ENCODE assay signal across 10 mouse cellular contexts in the genomic region with DNA sequence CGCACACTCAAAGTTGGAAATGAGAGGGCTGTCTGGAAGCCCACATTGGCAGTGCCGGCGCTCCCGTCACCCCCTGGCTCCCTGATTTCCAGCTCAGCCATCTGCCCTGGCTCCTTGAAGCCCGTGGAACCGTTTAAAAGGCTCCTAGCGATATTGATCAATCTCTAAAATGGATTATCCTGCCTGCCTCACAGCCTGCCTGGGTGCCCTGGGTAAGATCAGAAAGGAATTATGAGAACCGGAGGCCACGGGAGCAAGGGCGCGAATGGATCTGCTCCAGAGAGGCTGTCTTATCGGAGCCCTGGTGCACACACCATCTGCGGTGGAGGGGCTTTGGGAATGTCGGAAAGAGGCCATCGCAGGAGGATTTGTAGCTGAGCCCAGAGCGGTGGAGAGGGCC.
DNase-seq lines count a peak whose midpoint lies in the region; ATAC-seq and TF ChIP-seq lines count a peak whose summit lies in the region.
"Had no signal": no experiment of that assay in that cellular context is flagged by ENCODE, and none has a peak within 500 bp of the region (broad histone marks: within the 10 kb centered on the region; RNA-seq: fewer than 3 reads in every experiment).

No protein-coding gene starts in this region.

- no peaks in the 10 kb centered on the region for H3K36me3 ChIP-seq in heart, embryonic 16.5 days (ENCODE audit: control insufficient read depth, insufficient read depth)
- no peaks in the 10 kb centered on the region for H3K36me3 ChIP-seq in hindbrain, embryonic 10.5 days
- no peaks in the 10 kb centered on the region for H3K36me3 ChIP-seq in midbrain, embryonic 16.5 days (ENCODE audit: control insufficient read depth, insufficient read depth, low read length)
- H3K36me3 ChIP-seq in kidney, embryonic 16.5 days (ENCODE audit: insufficient read depth, low read length): no peaks in the 10 kb centered on the region

- ATAC-seq in heart, embryonic 16.5 days (replicated peaks; ENCODE audit: extremely low read depth, insufficient read depth, low FRiP score): no peak
- no peak for ATAC-seq in midbrain, embryonic 16.5 days
- no peak for ATAC-seq in kidney, embryonic 16.5 days (ENCODE audit: low FRiP score, low TSS enrichment)
- ATAC-seq in megakaryocyte progenitor cell, adult 5-6 weeks (replicated peaks; ENCODE audit: poor library complexity): no peak

- TF ChIP-seq CTCF in left cerebral cortex, adult 2 months (IDR thresholded peaks at IDR 0.05): no peak

- WGBS in heart, embryonic 16.5 days: 18% methylated on average over 16 of the region's 16 CpGs
- 53% methylated on average over 16 of the region's 16 CpGs for WGBS in hindbrain, embryonic 10.5 days
- 18% methylated on average over 16 of the region's 16 CpGs for WGBS in midbrain, embryonic 16.5 days
- 41% methylated on average over 16 of the region's 16 CpGs for WGBS in kidney, embryonic 16.5 days

- H3K27ac ChIP-seq in heart, embryonic 16.5 days (ENCODE audit: low read length): no peak overlapping the region
- H3K27ac ChIP-seq in hindbrain, embryonic 10.5 days: peak overlapping the region; percentile 51
- H3K27ac ChIP-seq in midbrain, embryonic 16.5 days (ENCODE audit: low read length): peak overlapping the region; percentile 71
- no peak overlapping the region for H3K27ac ChIP-seq in kidney, embryonic 16.5 days (ENCODE audit: low read length)
- H3K27ac ChIP-seq in left cerebral cortex, adult 2 months: no peak overlapping the region

- peak overlapping the region; percentile 14; the same call in 1 of the 2 replicates for H3K4me2 ChIP-seq in heart, embryonic 16.5 days (ENCODE audit: low read depth, low read length)
- H3K4me2 ChIP-seq in midbrain, embryonic 16.5 days (ENCODE audit: low read length): no peak overlapping the region
- no peak overlapping the region for H3K4me2 ChIP-seq in kidney, embryonic 16.5 days (replicated peaks; ENCODE audit: low read depth, low read length)

- no peaks in the 10 kb centered on the region for H3K9me3 ChIP-seq in heart, embryonic 16.5 days (replicated peaks; ENCODE audit: control insufficient read depth, low read length)
- no peaks in the 10 kb centered on the region for H3K9me3 ChIP-seq in hindbrain, embryonic 10.5 days
- H3K9me3 ChIP-seq in midbrain, embryonic 16.5 days (replicated peaks; ENCODE audit: control insufficient read depth, low read length, poor library complexity, severe bottlenecking): no peaks in the 10 kb centered on the region
- no peaks in the 10 kb centered on the region for H3K9me3 ChIP-seq in kidney, embryonic 16.5 days (ENCODE audit: low read length)

- H3K9ac ChIP-seq in heart, embryonic 16.5 days (ENCODE audit: low read length): no peak overlapping the region; the same call in 1 of the 2 replicates
- H3K9ac ChIP-seq in midbrain, embryonic 16.5 days (ENCODE audit: low read depth, low read length): no peak overlapping the region
- H3K9ac ChIP-seq in kidney, embryonic 16.5 days (replicated peaks; ENCODE audit: low read length): no peak overlapping the region

- no peak overlapping the region for H3K4me3 ChIP-seq in heart, embryonic 16.5 days (ENCODE audit: low read length)
- no peak overlapping the region for H3K4me3 ChIP-seq in hindbrain, embryonic 10.5 days
- H3K4me3 ChIP-seq in midbrain, embryonic 16.5 days (ENCODE audit: low read depth, low read length): no peak overlapping the region
- no peak overlapping the region for H3K4me3 ChIP-seq in kidney, embryonic 16.5 days (ENCODE audit: low read length)
- no peak overlapping the region for H3K4me3 ChIP-seq in left cerebral cortex, adult 2 months

- H3K27me3 ChIP-seq in heart, embryonic 16.5 days (ENCODE audit: control insufficient read depth, insufficient read depth, low read length): no peaks in the 10 kb centered on the region; the same call in 1 of the 2 replicates
- peaks cover 21% of the 10 kb centered on the region for H3K27me3 ChIP-seq in hindbrain, embryonic 10.5 days (ENCODE audit: insufficient read depth, poor library complexity, severe bottlenecking)
- H3K27me3 ChIP-seq in midbrain, embryonic 16.5 days (ENCODE audit: control insufficient read depth, insufficient read depth, low read depth, low read length): no peaks in the 10 kb centered on the region
- H3K27me3 ChIP-seq in kidney, embryonic 16.5 days (ENCODE audit: insufficient read depth, low read length): no peaks in the 10 kb centered on the region

- intact Hi-C loops in heart, postnatal 10 days (cut with DNase I): no loop called here
- intact Hi-C loops in left cerebral cortex, adult 2 months (cut with DNase I): no loop called here

- no peak for DNase-seq in heart, postnatal 10 days
- peak; percentile 51 for DNase-seq in embryo, embryonic 11 days
- no peak for DNase-seq in hindbrain, embryonic 10.5 days (ENCODE audit: low spot score)
- no peak for DNase-seq in left cerebral cortex, adult 2 months (ENCODE audit: extremely low spot score in 1 of 2, low spot score in 2 of 2)
- DNase-seq: heart, adult 11 months; thymus, adult 2 months had no signal

- H3K4me1 ChIP-seq in heart, embryonic 16.5 days (ENCODE audit: control insufficient read depth, insufficient read depth, low read length): peaks cover 41% of the 10 kb centered on the region
- H3K4me1 ChIP-seq in hindbrain, embryonic 10.5 days (replicated peaks): peaks cover 94% of the 10 kb centered on the region
- H3K4me1 ChIP-seq in midbrain, embryonic 16.5 days (ENCODE audit: control insufficient read depth, insufficient read depth, low read length): peaks cover 28% of the 10 kb centered on the region
- H3K4me1 ChIP-seq in kidney, embryonic 16.5 days (ENCODE audit: insufficient read depth, low read length): peaks cover 29% of the 10 kb centered on the region

Comparison
In these comparisons a context has a peak if more than half of its experiments do, and no peak if none do; other contexts are left out.
1. H3K27ac ChIP-seq: peak in hindbrain, embryonic 10.5 days (single experiment) and midbrain, embryonic 16.5 days (single experiment); none in heart, embryonic 16.5 days (single experiment), kidney, embryonic 16.5 days (single experiment) and left cerebral cortex, adult 2 months (single experiment).